Mouse (Mus musculus): Measurements from ENCODE around the gene Adam17. TPM values are rescaled to one million over a fixed set of nuclear protein-coding genes. Genes with fewer than 3 reads are reported as not detected.

Gene Adam17
- total RNA-seq, 2 experiments from 2014 or later = 48.9 to 58.5 TPM

GRCm38 (mm10) chr12:21274446-21274845 is 99.0 kb downstream of the Adam17 start:
- intact Hi-C loops (cut with DNase I) = no loop called here
- no peak for DNase-seq (ENCODE audit: low spot score)

Other genes starting within 250 kb of the Adam17 start
- gene Cpsf3, start 88.2 kb downstream of the Adam17 start, total RNA-seq (2021) = 10 to 100 TPM; 33.8 to 34.5 TPM
- 10 to 100 TPM; 40.9 to 49.7 TPM for gene Itgb1bp1, start 87.3 kb downstream of the Adam17 start, total RNA-seq (2021)
- gene Iah1, start 57.2 kb downstream of the Adam17 start, total RNA-seq (2021) = 10 to 100 TPM; 12.6 to 15.7 TPM
- gene Ywhaq, start 44.0 kb upstream of the Adam17 start, total RNA-seq (2021) = 10 to 100 TPM; 65.3 to 81.2 TPM

All from heart, postnatal 25 days (tissue).